Mouse (Mus musculus) stomach, postnatal 0 days (tissue): ENCODE results near the gene Btbd16.

ENCODE experiments used
- CTCF ChIP-seq: IDR thresholded peaks from 2 replicates; pipeline ENCODE4 v1.5.1; 2016; ENCODE audit warnings: antibody characterized with exemption, low read depth, mild to moderate bottlenecking, moderate library complexity
- EP300 ChIP-seq: optimal IDR thresholded peaks from 2 replicates; pipeline ENCODE3; 2016; ENCODE audit warnings: antibody characterized with exemption

DNA sequence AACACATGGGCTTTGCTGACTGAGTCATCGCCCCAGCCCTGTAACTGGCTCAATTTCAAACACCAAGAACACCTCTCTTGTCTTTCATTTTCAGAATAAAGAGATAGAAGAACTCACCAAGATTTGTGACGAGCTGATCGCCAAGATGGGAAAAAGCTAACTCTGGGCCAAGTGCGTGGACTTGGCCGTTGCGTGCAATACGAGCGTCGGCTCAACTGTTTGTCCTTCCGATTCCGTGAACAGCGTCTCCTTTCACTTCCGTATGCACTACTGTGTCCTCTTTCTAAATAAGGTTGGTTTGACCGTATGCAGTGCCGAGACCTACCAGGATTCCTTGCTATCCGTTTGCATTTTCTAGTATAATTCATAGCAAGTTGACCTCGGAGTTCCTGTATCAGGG, 9.7 kb upstream of the Btbd16 start:
- TF ChIP-seq CTCF (no peak), EP300 (no peak)
